Mouse (Mus musculus): Measurements from ENCODE around the gene Gm21119. TPM values are rescaled to one million over a fixed set of nuclear protein-coding genes. Genes with fewer than 3 reads are reported as not detected.
"Not testable (repeated sequence)": the region's sequence is repeated elsewhere in the genome, so short reads cannot be mapped to it uniquely, and the experiment has no call there.

Gene Gm21119
- not detected in 2 replicates for polyA plus RNA-seq (2012; rRNA removed)

DNA sequence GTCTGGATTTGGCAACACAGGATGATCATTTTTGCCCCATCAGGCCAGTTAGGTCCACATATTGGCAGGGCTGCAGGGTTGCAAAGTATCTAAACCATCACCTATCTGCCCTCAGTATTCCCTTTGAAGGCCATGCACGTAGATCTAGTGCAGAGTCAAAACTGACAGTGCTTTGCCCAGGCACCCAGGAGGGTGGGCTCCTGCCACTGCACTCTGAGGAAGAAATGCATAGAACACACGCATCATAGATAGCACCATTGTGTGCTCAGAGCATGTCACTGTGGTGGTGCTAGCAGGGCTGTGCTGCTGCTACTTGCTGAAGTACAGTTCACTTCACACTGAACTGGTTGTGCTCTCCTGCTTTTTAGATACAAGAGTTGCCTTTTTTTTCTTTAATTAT is at the start of gene Gm21119:
Gene Gm21119, plus strand, starts transcription at position 301 of the 400 bp plus-strand sequence.
- not testable (repeated sequence) for DNase-seq (ENCODE audit: low read depth)

GRCm38 (mm10) chr8:20566753-20567152 is 48.0 kb upstream of the Gm21119 start:
- not testable (repeated sequence) for DNase-seq (ENCODE audit: low read depth)

GRCm38 (mm10) chr8:20581081-20581480 is 33.6 kb upstream of the Gm21119 start:
- DNase-seq (ENCODE audit: low read depth) = not testable (repeated sequence)

DNA sequence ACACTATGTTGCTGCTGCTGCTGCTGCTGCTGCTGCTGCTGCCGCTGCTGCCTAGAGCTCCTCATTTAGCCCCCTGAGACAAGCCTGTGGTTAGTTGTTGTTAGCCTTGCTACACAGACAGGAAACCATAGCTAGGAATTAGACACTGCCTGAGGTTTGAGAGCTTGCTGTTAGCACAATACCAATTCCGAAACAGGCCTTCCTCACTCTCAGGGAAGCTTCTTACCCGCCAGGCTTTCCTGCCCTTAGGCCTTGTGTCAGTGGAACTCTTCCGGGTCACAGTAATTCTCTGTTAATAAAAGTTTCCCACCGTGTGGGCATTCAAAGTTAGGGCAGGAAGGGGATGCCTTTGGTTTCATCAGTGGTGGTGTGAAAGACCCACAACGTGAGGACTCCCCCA is 31.9 kb upstream of the Gm21119 start:
- not testable (repeated sequence) for DNase-seq (ENCODE audit: low read depth)

DNA sequence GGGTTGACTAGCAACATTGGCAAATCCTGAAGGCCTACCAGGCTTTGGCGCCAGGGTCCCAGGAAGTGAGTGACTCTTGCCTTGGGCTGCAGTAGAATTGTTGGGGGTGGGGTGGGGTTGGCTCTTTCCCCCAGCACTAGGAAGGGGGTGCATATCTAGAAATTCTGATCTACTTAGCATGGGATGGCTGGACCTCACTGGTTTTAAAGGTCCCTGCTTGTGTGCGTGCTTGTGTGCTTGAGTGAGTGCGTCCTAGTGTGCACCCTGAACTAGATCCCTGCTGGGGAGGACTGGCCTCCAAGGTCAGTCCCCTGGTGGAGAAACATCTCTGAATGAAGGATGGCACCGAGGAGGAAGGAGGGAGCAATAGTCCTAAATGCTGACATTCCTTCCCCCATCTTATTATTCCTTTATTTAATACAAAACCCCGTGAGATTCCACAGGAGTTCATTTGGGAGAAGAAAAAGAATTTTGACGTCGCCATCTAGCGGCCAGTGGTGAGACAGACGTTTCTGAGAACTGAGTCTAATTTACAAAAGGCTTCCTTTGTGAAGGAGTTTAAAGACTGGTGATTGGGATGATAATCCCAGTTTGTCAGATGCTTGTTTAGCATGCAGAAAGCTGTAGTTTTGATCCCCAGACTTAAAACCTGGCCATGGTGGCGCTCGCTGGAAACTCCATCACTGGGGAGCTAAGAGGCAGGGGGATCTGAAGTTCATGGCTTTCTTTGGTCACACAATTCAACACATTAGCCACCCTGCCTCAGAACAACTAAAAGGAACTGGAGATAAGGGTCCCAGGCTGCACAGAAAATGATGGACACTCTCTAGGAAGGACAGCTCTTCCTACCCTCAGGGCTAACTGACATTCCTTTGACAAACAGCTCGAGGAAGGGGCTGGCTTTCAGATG is 26.2 kb upstream of the Gm21119 start:
- DNase-seq (ENCODE audit: low read depth) = not testable (repeated sequence)

- DNase-seq (ENCODE audit: low read depth) = not testable (repeated sequence)
Observed at GRCm38 (mm10) chr8:20589178-20589539, 25.6 kb upstream of the Gm21119 start.

- not testable (repeated sequence) for DNase-seq (ENCODE audit: low read depth)
Observed at GRCm38 (mm10) chr8:20590117-20590997, 24.4 kb upstream of the Gm21119 start.

DNA sequence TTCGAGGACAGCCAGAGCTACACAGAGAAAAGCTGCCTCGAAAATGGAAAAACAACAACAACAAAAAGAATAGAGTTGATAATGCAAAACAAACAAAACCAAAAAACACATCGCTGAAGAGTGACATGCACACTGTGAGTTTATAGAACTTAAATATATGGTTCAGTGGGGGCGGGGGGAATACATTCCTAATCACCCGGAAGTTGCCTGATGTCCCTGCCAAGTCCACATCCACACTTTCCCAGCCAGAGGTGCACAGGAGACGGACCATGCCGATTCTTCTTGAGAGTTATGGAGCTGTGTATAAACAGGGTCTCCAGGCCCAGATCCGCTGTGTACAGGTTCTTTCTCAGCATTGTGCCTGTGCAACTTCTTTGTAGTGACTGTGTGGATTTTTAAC is 23.7 kb upstream of the Gm21119 start:
- DNase-seq (ENCODE audit: low read depth) = not testable (repeated sequence)

GRCm38 (mm10) chr8:20592732-20593272 is 21.9 kb upstream of the Gm21119 start:
- DNase-seq (ENCODE audit: low read depth) = not testable (repeated sequence)

DNA sequence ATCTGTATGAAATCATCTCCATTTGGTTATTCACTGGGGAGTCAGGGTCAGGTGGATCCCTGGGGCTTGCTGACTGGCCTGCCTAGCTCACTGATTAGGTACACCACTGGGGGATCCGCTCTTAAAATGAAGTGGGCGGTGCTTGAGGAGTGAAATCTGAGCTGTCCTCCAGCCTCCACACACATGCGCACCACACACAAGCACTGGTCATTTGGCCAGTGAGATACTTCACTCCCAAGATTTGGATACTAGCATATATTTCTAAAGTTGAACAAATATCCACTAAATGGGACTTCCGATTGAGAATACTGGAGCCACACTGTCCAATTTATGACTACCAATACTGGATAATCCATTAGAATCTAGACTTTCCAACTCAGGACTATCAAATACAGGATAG is 20.9 kb upstream of the Gm21119 start:
- not testable (repeated sequence) for DNase-seq (ENCODE audit: low read depth)

DNA sequence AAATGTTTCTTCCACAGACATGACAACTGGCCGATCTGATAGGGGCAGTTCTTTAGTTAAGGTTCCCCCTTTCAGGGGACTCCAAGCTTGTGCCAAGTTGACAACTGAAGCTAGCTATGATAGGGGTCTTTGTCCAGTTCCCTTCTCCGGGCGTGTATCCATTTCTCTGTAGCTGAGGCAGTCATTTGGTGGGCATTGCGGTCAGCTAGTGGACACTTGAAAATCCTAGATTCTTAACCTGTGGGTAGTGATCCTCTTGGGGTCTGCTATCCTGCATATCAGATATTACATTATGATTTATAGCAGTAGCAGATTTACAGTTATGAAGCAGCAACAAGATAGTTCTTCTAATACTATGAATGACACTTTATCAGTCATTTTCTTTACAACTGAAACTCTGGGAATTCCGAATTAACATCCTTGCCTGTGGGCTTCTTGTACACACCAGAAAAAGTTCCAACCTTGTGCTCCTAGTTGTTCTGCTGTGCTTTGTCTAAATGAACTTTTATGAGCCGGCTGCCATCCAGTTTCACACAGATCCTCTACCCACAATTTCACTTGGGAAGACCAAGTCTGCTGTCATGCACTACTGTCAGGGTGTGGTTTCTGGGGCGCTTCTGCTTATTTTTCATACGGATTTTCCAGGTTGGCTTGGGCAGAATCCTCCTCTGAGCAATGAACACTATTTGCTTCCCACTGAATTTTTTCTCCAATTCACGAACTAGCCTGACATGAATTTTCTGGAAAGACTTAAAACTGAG is 18.5 kb upstream of the Gm21119 start:
- not testable (repeated sequence) for DNase-seq (ENCODE audit: low read depth)

DNA sequence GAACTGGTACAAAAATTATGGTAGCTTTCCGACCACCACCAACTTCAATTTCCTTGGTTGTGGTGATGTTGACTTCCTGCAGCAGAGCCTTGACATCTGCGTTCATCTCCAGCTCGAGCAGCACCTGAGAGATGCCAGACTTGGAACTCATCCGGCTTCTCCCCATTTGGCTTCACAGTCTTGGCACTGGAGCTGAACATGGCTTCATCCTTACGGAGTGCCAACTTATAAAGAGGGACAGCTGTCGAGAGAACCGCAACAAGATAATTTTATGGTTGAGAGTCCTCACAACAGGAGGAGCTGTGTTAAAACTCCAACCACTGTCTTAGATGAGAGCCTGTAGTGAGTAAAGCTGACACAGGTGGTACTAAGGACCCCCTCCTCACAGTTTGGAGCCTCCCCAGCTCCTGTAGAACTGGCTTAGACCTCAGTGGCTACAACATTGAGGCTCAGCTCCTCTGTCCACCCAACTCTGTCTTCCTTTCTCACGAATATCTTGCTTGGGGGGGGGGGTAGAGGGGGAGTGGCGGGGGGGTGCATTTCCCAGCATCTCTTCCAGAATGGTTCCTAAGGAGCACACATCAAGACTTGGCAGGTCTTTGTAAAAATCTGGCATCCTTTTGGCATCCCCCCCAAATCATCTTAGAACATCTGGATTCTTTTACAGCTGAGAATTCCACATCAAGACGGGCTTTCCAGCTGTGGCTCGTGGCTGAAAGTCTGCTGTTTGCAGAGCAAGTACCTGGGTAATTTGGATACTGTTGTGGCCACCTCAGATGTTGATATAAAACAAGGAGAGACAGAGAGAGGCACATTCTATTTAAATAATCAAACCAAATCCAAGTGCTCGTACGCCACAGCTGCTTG is 17.6 kb upstream of the Gm21119 start:
- not testable (repeated sequence) for DNase-seq (ENCODE audit: low read depth)

DNA sequence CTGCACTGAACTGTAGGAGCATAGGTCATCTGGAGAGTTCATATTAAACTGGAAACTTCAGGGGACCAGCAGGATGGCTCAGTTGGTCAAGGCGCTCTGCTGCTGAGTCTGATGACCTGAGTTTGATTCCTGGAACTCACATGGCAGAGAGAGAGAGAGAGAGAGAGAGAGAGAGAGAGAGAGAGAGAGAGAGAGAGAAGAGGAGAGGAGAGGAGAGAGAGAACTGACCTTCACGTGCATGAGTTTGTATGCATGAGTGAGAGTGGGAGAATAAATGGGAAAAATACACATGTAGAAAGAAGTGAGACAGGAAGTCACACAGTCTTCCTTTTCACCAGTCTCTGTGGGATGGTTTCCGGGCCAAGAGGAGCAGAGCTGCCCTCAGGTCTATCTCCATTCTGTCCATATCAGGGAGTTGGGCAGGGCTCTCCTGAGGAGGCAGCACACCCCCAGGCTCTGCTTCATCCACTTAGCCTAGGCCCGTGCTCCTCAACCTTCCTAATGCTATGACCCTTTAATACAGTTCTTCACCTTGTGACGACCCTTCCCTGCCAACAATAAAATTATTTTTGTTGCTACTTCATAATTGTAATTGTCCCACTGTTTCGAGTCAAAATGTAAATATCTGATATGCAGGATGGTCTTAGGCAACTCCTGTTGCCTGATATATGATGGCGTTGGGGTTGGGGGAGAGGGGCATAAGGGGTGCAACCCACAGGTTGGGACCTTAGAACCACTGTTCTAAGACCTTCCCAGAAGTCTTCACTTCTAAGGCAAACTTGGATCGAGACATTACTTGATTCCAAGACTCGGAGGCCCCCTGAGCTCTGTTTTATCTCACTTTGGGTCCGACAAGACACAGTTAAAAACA is 16.2 kb upstream of the Gm21119 start:
- DNase-seq (ENCODE audit: low read depth) = not testable (repeated sequence)

- DNase-seq (ENCODE audit: low read depth) = not testable (repeated sequence)
Observed at GRCm38 (mm10) chr8:20599350-20599749, 15.4 kb upstream of the Gm21119 start.

DNA sequence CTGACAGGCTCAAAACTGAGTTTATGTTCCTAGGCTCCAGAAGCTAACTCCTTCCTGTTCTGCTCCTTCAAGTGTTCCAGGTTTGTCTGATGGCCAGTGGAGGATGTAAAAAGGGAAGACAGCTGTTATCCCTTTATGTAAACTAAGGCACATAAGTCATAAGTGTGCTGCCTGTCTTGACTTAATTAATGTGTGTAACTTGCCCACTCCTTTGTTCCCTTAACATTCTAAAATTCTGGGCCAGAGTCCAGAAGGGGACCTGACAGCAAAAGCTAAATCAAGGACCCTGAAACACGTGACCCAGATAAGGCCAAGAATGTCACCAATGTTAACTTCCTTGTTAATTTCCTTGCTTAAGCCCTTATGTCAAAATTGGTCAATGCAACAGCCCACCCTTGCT is 3.9 kb upstream of the Gm21119 start:
- DNase-seq (ENCODE audit: low read depth) = not testable (repeated sequence)

- not testable (repeated sequence) for DNase-seq (ENCODE audit: low read depth)
Observed at GRCm38 (mm10) chr8:20612721-20613120, 2.0 kb upstream of the Gm21119 start.

DNA sequence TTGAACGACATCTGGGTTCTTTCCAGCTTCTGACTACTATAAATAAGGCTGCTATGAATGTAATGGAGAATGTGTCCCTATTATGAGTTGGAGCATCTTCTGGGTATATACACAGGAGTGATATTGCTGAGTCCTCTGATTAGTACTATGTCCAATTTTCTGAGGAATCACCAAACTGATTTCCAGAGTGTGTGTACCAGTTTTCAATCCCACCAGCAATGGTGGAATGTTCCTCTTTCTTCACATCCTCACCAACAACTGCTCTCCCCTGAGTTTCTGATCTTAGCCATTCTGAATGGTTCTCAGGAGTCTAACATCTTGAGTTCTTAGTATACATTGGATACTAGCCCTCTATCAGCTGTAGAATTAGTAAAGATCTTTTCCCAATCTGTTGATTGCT is 16.0 kb downstream of the Gm21119 start:
- DNase-seq (ENCODE audit: low read depth) = not testable (repeated sequence)

GRCm38 (mm10) chr8:20637931-20638330 is 23.2 kb downstream of the Gm21119 start:
- DNase-seq (ENCODE audit: low read depth) = not testable (repeated sequence)

DNA sequence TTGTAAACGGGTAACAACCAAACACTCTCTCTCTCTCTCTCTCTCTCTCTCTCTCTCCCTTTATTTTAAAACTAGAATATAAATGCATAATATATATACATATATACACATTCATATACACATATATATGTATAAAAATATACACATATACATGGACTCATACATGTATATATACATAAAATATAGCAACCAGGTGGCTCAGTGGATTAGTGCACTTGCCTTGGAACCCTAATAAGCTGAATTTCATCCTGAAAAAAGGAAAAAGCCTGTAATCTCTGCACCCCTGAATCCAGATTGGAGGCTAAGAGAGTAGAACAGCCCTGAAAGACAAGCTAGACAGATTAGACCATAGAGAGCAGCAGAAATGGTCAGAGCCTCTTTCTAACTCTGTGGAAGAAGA is 28.8 kb downstream of the Gm21119 start:
- not testable (repeated sequence) for DNase-seq (ENCODE audit: low read depth)
